Mouse (Mus musculus) thymus, postnatal 14 days (tissue): ENCODE measurements around the gene Ehd4.

ENCODE experiments used
- DNase-seq: peaks from one replicate; pipeline ENCODE4 v3.0.0; 2021

Ehd4 gene

GRCm38 (mm10) chr2:120154361-120154894, at the start of gene Ehd4:
Gene Ehd4, minus strand, starts transcription at chr2:120154606.
- DNase-seq: peak; percentile 99

GRCm38 (mm10) chr2:120203742-120204141, 49.3 kb upstream of the Ehd4 start:
- no peak for DNase-seq

DNA sequence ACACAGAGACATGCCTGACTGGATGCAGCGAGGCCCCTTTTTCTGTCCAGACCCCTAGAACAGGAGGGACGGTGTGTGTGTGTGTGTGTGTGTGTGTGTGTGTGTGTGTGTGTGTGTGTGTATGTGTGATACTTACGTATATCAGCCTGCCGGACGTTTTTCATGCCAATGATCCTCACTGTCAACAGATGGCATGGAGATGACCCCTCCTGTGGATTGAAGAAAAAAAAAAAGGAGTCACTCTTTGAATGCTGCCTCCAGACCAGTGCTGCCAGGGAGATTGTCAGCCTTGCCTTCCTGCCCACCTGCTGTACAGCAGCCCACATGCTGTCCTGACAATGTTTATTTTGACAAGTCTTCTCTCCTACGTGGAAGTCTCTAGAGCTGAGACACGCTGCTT, 45.7 kb upstream of the Ehd4 start:
- no peak for DNase-seq

DNA sequence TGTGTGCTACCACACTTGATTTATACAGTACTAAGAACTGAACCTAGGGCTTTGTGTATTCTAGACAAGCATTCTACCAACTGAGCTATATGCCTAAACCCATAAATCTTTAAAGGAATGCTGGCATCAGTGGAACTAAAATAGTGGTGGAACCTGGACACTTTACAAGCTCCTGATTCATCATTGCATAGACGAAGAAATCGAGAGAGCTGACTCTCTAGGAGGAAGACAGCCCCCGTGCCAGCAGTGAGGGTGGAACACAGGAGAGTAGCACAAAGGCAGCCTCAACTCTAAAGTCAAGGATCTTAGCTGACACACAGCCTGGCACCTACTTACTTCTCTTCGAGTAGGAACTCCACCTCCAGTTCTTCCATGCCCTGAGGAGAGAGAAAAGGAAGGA, 33.8 kb upstream of the Ehd4 start:
- DNase-seq: no peak

DNA sequence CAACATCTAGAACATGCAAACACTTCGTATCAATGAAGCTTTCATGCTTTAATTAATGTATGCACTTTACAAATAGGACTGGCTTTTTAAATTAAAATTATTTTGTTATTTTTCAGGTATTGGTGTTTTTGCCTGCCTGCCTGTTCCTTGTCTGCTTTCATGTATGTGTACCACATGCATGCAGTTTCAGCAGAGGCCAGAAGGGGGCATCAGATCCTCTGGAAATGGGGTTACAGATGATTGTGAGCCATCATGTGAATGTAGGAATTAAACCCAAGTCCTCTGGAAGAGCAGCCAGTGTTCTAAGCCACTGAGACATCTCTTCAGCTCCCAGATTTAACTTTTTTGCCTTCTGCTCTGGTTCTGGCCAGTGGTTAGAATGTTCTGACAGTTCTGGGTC, 33.2 kb upstream of the Ehd4 start:
- DNase-seq: no peak

DNA sequence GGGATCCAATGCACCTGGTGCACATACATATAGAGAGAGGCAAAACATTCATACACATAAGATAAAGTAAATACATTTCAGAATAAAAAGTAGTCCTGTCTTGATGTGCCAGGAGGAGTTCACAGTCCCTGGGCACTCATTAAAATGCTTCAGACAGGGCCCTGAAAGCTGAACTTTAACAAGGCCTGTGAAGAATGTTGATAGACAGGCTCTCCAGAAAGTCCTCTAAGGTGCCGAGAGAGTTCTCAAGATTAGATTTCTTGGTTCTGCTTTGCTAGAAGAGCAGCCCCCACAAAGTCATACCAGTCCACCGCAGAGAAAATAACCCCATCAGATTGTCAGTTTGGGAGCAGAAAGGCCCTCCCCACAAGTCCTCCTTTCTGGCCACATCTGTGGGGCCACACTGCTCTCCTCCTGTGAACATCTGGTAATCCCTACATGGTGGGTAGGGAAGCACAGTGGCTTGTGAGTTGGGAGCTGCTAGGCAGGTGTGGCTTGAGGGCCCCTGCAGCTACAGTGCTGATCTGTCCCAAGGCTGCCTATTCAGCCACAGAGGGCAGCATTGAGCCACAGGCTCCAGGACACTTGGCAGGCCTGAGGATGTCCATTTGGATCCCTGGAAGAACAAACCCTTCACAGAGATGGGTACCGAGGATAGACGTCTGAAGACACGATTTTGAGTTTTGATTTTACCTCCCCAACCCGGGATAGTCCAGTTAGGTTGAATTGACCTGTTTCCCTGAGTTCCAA, 31.3 kb upstream of the Ehd4 start:
- DNase-seq: no peak

DNA sequence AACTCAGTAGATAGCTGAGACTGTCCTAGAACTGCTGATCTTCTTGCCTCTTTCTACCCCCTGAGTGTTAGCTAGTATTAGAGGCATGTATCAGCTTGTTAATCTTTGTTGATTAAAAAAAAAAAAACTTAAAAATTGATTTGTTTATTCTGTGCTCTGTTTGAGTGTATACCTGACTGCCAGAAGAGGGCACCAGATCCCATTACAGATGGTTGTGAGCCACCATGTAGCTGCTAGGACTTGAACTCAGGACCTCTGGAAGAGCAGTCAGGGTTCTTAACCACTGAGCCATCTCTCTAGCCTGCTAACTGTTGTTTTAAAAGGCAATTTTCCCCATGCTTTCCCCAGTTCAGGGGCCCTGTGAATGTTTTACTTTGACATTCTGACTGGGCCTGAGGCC, 24.5 kb upstream of the Ehd4 start:
- DNase-seq: no peak

DNA sequence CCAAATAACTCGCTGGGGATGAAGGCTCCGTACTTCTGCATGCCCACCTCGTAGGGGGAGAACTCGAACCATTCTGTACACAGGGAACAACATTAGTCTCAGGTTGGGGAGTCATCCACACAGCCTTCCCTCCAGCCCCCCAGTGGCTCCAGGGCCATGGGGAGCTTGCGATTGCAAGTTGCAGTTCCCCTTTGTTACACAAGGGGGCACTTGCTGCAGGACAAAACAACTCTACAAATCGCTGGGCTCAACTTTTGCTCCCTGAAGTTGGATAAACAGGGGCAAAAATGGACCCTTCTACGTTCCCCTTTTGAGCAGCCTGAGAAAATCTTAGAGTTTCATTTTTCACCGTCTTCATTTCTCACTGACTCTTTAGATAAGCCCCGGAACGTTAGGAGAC, 19.3 kb upstream of the Ehd4 start:
- peak; percentile 62 for DNase-seq

DNA sequence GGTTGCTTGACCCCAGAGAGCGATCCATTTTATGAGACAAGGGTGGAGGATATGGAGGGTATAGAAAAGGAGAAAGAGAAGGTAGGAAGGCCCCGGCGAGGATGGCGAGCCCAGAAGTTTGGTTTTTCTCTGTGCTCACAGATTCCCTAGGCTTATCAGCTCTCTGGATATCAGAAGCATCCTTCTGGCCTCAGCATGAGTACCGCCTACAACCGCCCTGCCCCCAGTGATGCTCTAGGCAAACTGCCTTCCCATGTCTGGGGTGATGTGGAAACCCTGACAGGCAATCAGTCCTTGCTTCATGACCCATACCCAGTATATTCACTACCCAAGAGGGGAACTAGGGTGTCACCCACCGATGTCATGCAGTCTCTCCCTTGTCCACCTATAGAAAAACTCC, 17.0 kb upstream of the Ehd4 start:
- DNase-seq: no peak

DNA sequence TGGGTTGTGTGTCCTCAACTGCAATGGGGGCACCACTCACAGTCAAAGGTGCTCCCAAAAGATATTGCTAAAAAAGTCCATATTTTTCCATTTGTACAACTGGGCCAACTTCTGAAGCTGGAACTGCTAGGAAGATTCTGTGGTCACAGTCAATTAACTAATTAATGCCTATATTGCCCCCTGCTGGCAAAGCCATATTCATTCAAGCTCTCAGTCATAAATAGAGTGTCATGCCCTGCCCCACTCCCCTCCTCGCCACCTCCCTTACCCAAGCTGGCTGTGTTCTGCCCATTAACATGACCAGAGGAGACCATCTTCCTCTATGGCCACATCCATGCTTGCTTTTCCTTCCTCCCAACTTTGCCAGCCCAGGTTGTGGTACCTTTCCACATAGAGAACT, 16.3 kb upstream of the Ehd4 start:
- DNase-seq: peak; percentile 45

GRCm38 (mm10) chr2:120169382-120169781, 15.0 kb upstream of the Ehd4 start:
- DNase-seq: no peak

- DNase-seq: no peak
Measured at GRCm38 (mm10) chr2:120167763-120168162, 13.4 kb upstream of the Ehd4 start.

DNA sequence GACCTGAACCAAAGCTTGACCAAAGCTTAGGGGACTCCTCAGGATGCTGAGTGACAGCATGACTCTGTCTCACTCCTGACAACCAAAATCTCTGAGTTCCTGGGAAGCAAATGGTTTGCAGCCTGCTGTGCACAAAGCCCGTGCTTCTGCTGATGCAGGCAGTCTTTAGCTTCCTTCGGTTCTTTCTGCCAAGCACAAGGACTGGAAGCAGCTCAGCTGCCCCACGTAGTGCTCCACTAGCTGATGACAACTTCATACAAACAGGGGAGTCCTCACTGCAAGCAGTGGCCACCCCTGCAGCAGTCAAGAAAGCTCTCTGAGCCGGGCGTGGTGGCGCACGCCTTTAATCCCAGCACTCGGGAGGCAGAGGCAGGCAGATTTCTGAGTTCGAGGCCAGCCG, 11.1 kb upstream of the Ehd4 start:
- DNase-seq: no peak

DNA sequence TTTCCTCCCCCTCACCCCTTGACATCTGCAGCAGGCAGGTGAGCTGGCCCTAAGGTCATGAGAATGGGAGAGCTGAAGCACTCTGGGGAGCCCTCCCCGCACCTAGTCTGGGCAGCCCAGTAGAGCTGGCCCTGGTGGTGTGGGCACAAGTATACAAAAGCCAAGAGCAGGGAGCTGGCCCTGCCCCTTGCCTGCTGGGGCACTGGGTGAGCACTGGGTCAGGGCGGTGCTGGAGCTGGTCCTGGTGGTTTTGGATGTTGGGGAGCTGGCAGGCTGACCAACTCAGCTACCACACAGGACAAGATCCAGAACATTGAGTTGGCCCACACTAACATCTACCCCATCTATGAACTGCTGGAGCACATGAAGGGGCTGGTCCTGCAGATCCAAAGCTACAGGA, 5.0 kb upstream of the Ehd4 start:
- peak; percentile 17 for DNase-seq

GRCm38 (mm10) chr2:120158846-120159245, 4.4 kb upstream of the Ehd4 start:
- peak; percentile 84 for DNase-seq

DNA sequence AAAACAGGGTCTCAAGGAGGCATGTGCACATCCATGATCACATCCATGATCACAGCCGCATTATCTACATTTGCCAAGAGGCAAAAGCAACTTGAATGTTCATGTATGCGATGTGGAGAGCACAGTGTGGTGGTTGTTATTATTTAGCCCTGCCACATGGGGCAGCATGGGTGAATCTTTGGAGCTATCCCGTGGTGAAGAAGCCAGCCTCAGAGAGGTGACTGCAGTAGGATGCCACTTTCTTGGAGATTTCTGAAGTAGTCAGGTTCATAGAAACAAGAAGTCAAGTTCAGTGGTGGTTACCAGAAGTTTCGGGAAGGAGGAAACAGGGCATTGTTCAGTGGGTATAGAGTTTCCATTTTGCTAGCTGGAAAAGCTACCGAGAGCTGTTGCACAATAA, 3.6 kb upstream of the Ehd4 start:
- DNase-seq: peak; percentile 14

DNA sequence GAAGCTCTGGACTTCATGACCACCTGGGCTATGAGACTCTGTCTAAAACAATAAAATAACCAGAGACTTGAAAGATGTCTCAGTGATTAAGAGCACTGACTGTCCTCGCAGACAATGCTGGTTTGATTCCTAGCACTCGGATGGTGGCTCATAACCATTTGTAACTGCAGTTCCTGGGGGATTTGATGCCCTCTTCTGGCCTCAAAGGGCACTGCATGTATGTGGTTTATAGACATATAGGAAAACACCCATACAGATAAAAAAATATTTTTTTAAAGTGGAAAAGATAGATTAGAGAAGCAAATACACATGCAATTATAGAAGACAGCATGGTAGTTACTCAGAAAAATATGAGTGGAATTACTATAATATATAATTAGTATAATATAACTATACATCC, 3.2 kb upstream of the Ehd4 start:
- DNase-seq: no peak

DNA sequence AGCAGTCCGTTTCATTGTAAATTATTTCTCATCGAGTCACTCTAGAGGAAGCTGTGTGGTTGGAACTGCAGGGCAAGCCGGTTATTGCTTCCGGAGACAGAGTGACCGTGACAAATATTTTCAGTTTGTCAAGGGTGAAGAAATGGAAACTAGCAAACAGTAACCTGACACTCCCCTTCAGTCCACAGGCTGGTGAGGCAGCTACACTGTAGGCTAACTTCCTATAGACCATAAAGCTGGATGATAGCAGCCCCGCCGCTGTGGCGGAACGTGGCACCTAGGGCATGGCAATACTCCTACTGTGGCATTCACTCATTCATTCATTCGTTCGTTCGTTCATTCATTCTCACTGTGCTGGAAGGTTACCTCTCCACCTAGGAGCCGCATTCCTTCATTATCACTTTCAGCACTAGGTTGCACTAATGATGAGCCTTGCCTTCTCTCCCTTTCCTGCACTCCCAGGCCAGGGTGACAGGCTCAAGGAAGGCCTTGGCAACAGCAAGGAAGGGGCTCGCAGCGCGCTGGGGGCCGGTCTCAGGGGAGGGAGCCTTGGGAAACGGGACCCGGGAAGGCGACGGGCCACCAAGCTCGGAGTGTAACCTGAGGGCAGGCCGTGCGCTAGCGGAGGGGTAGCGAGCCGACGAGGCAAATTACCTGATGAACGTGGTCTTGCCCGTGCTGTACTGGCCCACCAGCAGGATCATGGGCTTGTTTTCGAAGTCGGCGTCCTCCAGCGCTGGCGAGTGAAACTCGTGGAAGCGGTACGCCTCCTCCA, 633 bp downstream of the Ehd4 start:
- peak; percentile 18 for DNase-seq

DNA sequence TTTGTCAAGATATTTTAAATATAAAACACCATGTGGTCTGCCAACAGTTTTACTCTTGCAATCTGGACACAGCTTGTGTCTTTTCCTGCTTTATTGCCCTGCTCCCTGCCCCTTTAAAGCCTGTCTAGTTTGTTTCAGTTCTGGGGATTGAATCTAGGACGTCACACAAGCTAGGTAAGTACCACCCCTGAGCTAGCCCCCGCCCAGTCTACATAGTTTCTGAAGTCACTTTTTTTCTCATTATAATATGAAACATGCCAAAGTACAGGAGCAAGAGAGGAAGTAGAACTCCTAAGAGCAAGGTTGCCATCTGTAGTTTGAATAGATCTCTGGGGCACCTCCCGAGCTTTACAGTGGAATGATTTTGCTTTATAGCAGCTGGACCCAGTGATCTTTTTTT, 3.8 kb downstream of the Ehd4 start:
- no peak for DNase-seq

DNA sequence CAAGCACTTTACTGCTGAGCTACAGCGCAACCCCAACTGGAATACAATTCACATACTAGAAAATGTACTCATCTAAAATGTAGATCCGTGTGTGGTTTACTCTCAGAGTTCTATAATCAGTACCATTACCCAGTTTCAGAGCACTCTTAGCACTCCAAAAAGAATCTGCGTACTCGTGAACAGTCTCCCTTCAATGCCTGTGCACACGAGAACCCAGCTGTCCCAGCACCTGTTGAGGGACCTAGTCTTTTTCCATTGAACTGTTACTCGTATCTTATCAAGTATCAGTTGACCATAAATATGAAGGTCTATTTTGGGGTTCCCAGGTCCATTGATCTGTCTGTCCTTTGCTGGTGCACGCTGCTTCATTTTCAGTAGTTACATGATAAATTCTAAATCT, 4.8 kb downstream of the Ehd4 start:
- DNase-seq: no peak

- DNase-seq: no peak
Measured at GRCm38 (mm10) chr2:120147999-120148398, 6.4 kb downstream of the Ehd4 start.

- DNase-seq: no peak
Measured at GRCm38 (mm10) chr2:120147364-120147763, 7.0 kb downstream of the Ehd4 start.

DNA sequence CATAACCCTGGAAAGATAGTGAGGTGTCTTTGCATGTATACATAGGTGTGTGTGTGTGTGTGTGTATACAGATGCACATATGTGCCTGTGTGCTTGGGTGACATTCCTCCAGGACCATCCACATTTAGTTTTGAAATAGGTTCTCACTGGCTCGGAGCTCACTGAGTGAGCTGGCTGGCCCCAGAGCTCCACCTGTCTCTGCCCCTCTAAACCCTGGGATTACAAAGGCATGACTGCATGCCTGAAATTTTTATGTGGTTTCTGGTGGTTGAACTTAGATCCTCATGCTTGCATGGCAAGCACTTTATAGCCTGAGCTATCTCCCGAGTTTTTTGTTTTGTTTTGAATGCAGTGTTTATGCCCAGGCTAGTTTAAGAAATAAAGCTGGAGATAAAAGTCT, 7.9 kb downstream of the Ehd4 start:
- DNase-seq: no peak

- DNase-seq: no peak
Measured at GRCm38 (mm10) chr2:120144390-120144789, 10.0 kb downstream of the Ehd4 start.
